Mouse (Mus musculus): Measurements from ENCODE around the gene Plcl1. TPM values are rescaled to one million over a fixed set of nuclear protein-coding genes. Genes with fewer than 3 reads are reported as not detected.
"Not testable (repeated sequence)": the region's sequence is repeated elsewhere in the genome, so short reads cannot be mapped to it uniquely, and the experiment has no call there.

The Plcl1 gene
- total RNA-seq, 1 experiment from 2014 or later = 0.58 TPM

DNA sequence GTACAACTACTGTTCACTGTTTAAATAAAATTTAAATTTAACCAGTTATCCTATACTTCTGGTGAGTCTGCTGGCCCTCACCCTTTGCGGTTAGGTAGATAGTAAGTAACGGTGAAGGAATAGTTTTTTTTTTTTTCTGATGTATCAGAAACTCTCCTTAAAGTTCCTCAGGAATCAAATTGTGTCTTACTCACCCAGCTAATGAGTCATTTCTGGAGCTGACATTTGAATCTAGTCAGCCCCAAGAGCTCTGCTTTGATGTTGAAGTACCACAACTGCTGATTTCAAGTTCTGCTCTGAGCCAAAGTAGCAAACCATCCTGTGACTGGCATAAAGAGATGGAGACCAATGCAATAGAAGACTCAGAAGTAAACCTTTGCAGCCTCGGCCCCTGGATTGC lies 24.9 kb downstream of the Plcl1 start:
- ATAC-seq (ENCODE audit: extremely low read depth, insufficient number of reproducible peaks, low FRiP score, poor library complexity, severe bottlenecking) = no peak

- no peak for ATAC-seq (ENCODE audit: extremely low read depth, insufficient number of reproducible peaks, low FRiP score, poor library complexity, severe bottlenecking)
These were observed 30.9 kb downstream of the Plcl1 start for GRCm38 (mm10) chr1:55436589-55436988.

- no peak for ATAC-seq (ENCODE audit: extremely low read depth, insufficient number of reproducible peaks, low FRiP score, poor library complexity, severe bottlenecking)
These were observed 31.4 kb downstream of the Plcl1 start for GRCm38 (mm10) chr1:55437095-55437494.

GRCm38 (mm10) chr1:55438617-55439016 lies 32.9 kb downstream of the Plcl1 start:
- no peak for ATAC-seq (ENCODE audit: extremely low read depth, insufficient number of reproducible peaks, low FRiP score, poor library complexity, severe bottlenecking)

- ATAC-seq (ENCODE audit: extremely low read depth, insufficient number of reproducible peaks, low FRiP score, poor library complexity, severe bottlenecking) = no peak
These were observed 39.4 kb downstream of the Plcl1 start for GRCm38 (mm10) chr1:55445043-55445688.

- ATAC-seq (ENCODE audit: extremely low read depth, insufficient number of reproducible peaks, low FRiP score, poor library complexity, severe bottlenecking) = no peak
These were observed 39.9 kb downstream of the Plcl1 start for GRCm38 (mm10) chr1:55445689-55446044.

DNA sequence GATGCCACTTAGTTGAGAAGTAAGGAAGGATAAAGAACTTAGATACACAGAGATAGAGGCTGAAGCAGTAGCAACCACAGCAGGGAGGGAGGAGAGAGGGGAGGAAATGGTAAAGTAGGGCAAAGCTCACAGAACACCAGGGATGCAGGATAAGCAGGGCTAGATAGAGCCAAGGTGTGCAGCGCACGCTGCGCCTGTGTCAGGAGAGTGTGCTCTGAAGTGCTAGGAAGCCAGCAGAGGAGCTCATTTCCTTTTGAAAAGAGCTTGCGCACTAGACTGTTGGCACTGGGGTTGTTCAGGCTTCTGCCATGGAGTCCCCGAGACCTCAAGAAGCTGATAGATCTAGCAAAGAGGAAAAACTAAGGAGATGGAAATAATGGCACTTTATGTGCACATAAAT lies 40.6 kb downstream of the Plcl1 start:
- ATAC-seq (ENCODE audit: extremely low read depth, insufficient number of reproducible peaks, low FRiP score, poor library complexity, severe bottlenecking) = no peak

GRCm38 (mm10) chr1:55446876-55447275 lies 41.2 kb downstream of the Plcl1 start:
- no peak for ATAC-seq (ENCODE audit: extremely low read depth, insufficient number of reproducible peaks, low FRiP score, poor library complexity, severe bottlenecking)

- no peak for ATAC-seq (ENCODE audit: extremely low read depth, insufficient number of reproducible peaks, low FRiP score, poor library complexity, severe bottlenecking)
These were observed 41.9 kb downstream of the Plcl1 start for GRCm38 (mm10) chr1:55447661-55448060.

DNA sequence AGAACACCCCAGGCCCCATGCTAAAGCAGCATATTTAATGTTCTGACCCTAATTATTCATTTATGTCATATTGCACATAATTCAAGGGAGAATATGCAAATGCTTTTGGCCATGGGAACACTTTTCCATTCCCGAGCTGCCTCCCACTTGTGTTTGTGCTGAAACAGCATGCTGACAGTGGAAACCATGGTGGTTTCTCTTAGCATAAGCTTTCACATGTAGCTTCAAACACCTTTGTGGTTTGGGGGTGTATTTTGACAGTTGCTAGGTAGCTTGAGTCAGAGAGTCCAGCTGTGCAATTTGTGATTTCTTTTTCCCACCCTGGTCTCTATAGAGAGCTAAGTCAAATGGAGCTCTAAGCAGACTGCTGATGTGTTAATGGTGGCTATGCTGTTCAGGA lies 42.4 kb downstream of the Plcl1 start:
- no peak for ATAC-seq (ENCODE audit: extremely low read depth, insufficient number of reproducible peaks, low FRiP score, poor library complexity, severe bottlenecking)

- ATAC-seq (ENCODE audit: extremely low read depth, insufficient number of reproducible peaks, low FRiP score, poor library complexity, severe bottlenecking) = no peak
These were observed 44.1 kb downstream of the Plcl1 start for GRCm38 (mm10) chr1:55449779-55450178.

DNA sequence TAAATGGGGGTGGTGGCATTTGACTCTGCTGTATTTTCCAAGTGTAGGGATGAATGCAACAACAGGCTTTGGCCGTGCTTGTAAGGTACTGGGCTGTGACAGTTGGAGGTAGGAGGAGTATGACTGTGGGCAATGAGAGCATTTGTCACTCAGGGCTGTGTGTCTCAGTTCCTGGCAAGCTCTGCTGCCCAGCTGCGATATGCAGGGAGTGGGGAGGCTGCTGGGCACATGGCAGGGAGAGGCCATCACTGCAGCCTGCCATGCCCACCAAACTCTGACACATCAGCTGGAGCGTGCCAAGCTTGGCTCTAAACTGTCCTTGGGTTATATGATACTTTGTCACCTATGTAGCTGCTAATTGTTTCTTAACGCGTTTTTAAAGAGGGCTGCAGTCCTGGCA lies 48.4 kb downstream of the Plcl1 start:
- no peak for ATAC-seq (ENCODE audit: extremely low read depth, insufficient number of reproducible peaks, low FRiP score, poor library complexity, severe bottlenecking)

GRCm38 (mm10) chr1:55462301-55462700 lies 56.6 kb downstream of the Plcl1 start:
- ATAC-seq (ENCODE audit: extremely low read depth, insufficient number of reproducible peaks, low FRiP score, poor library complexity, severe bottlenecking) = no peak

DNA sequence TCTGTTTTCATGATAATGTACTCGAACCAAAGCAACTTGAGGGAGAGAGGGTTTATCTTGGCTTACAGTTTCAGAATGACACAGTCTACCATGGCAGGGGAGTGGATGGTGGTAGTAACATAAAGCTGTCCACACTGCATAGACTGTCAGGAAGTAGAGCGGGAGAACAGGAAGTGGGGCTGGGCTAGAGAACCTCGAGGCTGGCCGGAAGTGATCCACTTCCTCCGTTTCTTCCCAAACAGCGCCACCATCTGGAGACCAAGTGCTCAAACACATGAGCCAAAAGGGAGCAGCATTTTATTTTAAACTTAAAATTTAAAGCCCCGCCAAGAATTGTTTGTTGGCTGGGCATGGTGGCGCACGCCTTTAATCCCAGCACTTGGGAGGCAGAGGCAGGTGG lies 68.0 kb downstream of the Plcl1 start:
- ATAC-seq (ENCODE audit: extremely low read depth, insufficient number of reproducible peaks, low FRiP score, poor library complexity, severe bottlenecking) = no peak

DNA sequence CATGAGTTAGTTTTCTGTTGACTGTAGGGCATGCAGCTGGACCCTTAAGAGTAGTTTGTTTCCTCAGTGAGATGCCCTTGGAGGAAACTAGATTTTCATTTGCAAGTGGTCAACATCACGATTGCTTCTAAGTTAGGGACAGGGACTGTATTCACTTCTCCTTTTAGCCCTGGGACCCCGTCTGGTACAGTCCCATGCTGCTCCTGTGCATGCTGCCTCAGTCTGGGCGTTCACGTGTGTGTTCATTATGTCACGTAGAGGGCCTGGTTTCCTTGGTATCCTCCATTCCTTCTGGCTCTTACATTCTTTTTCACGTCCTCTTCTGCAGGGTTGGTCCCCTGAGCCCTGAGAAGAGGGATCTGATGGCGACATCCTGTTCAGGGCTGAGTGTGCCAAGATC lies 69.3 kb downstream of the Plcl1 start:
- ATAC-seq (ENCODE audit: extremely low read depth, insufficient number of reproducible peaks, low FRiP score, poor library complexity, severe bottlenecking) = no peak

DNA sequence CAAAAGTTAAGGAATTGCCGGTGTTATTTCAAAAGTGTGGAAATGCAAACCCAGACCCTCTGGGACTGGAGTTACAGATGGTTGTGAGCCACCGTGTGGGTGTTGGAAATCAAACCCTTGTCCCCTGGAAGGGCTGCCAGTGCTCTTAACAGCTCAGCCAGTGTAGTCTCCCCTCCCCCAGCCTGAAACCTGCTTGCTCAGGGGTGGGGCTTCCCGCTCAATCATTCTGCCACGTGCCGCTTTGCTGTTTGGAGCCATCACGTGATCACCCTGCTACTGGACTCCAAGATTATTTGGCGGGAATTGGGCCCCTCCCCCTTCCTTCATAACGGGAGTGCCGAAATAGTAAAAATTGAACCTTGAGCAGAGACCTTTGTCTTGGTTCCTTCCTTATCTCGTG lies 81.7 kb downstream of the Plcl1 start:
- ATAC-seq (ENCODE audit: extremely low read depth, insufficient number of reproducible peaks, low FRiP score, poor library complexity, severe bottlenecking) = not testable (repeated sequence)

GRCm38 (mm10) chr1:55488261-55488660 lies 82.5 kb downstream of the Plcl1 start:
- ATAC-seq (ENCODE audit: extremely low read depth, insufficient number of reproducible peaks, low FRiP score, poor library complexity, severe bottlenecking) = no peak

DNA sequence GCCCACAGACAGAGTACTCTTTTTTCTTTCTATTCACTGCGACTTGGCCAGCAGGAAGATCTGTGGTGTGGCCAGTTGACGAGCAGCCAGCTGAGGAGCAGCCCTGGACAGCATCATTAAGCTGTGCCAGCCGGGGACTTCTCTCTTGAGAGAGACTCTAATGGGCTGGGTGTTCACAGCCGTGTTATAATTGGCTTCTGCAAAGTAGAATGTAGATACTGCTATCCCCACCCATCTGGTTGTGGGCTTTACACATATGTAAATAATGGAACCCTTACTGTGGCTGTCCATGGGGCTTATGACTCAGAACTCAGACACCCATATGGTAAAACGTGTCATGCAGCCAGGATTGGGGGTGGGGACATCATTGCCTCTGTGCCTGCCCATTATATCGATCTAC lies 83.6 kb downstream of the Plcl1 start:
- ATAC-seq (ENCODE audit: extremely low read depth, insufficient number of reproducible peaks, low FRiP score, poor library complexity, severe bottlenecking) = no peak

GRCm38 (mm10) chr1:55499872-55500271 lies 94.2 kb downstream of the Plcl1 start:
- no peak for ATAC-seq (ENCODE audit: extremely low read depth, insufficient number of reproducible peaks, low FRiP score, poor library complexity, severe bottlenecking)

GRCm38 (mm10) chr1:55500981-55501682 lies 95.4 kb downstream of the Plcl1 start:
- ATAC-seq (ENCODE audit: extremely low read depth, insufficient number of reproducible peaks, low FRiP score, poor library complexity, severe bottlenecking) = no peak

DNA sequence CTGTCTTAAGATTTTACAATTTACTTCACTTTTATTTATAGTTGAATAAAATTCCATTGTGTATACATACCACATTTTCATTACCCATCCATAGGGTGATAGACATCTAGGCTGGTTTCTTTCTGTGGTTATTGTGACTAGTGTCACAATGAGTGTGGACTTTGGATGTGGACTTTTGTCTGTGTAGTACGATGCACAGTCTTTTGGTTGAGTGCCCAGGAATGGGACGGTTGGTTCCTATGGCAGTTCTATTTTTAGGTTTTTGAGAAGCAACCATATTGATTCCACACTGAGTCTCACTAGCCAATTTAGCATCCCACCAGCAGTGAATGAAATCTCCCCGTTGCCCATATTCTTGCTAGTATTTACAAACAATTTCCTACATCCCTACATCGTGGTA lies 100.1 kb downstream of the Plcl1 start:
- ATAC-seq (ENCODE audit: extremely low read depth, insufficient number of reproducible peaks, low FRiP score, poor library complexity, severe bottlenecking) = no peak

Measured in neutrophil, adult 5-6 weeks (primary cell).